Mouse (Mus musculus) hindbrain, embryonic 10.5 days (tissue): ENCODE data around the gene Specc1. TPM values are rescaled to one million over a fixed set of nuclear protein-coding genes. Genes with fewer than 3 reads are reported as not detected.
"Not testable (repeated sequence)": the region's sequence is repeated elsewhere in the genome, so short reads cannot be mapped to it uniquely, and the experiment has no call there.

Experiments
- DNase-seq: peaks from one replicate; pipeline ENCODE4 v3.0.0-alpha.2; 2017; ENCODE audit warnings: low spot score
- H3K27ac ChIP-seq: fragments of 300-500 bp; sonication (generic); 2 replicates; pipeline ENCODE4 v1.5.1; 2016; ENCODE audit warnings: mild to moderate bottlenecking, moderate library complexity
- H3K27me3 ChIP-seq: fragments of 300-500 bp; sonication (generic); 2 replicates; pipeline ENCODE4 v1.6.1; 2016; ENCODE audit warnings: mild to moderate bottlenecking; ENCODE audit not compliant: poor library complexity, insufficient read depth, severe bottlenecking
- H3K36me3 ChIP-seq: fragments of 300-500 bp; sonication (generic); 2 replicates; pipeline ENCODE4 v1.6.1; 2016; ENCODE audit warnings: mild to moderate bottlenecking, moderate library complexity
- H3K4me1 ChIP-seq: fragments of 300-500 bp; sonication (generic); replicated peaks from 2 replicates; pipeline ENCODE4 v1.6.1; 2016; ENCODE audit warnings: mild to moderate bottlenecking
- H3K4me3 ChIP-seq: fragments of 300-500 bp; sonication (generic); 2 replicates; pipeline ENCODE4 v1.5.1; 2016; ENCODE audit warnings: mild to moderate bottlenecking, moderate library complexity
- H3K9me3 ChIP-seq: fragments of 300-500 bp; sonication (generic); 2 replicates; pipeline ENCODE4 v1.6.1; 2016; ENCODE audit warnings: mild to moderate bottlenecking, moderate library complexity
- WGBS: fragments of 180-500 bp; shearing (Covaris S2); methylation state at CpG from one replicate; pipeline ENCODE4 v1.1.7; 2016; 5-methylcytosine and 5-hydroxymethylcytosine counted together
- polyA plus RNA-seq: library from polyadenylated mRNA; unstranded; fragments of >200 nt; fragmentation: Nextera tagmentation; extraction: Ambion mirVana; gene quantifications from 2 replicates; pipeline ENCODE4 v1.2.1, GENCODE M21; 2016

Specc1 gene
- polyA plus RNA-seq, 1 experiment from 2014 or later = 14.5 TPM

GRCm38 (mm10) chr11:61950632-61951031, 5.9 kb upstream of the Specc1 start:
- no peaks in the 10 kb centered on the region for H3K9me3 ChIP-seq
- WGBS = 20% methylated on average over 10 of the region's 10 CpGs
- no peaks in the 10 kb centered on the region; the same call in 1 of the 2 replicates for H3K27me3 ChIP-seq
- no peak overlapping the region for H3K27ac ChIP-seq
- H3K4me1 ChIP-seq = no peaks in the 10 kb centered on the region
- DNase-seq = peak; percentile 79
- H3K36me3 ChIP-seq = no peaks in the 10 kb centered on the region
- H3K4me3 ChIP-seq = no peak overlapping the region

DNA sequence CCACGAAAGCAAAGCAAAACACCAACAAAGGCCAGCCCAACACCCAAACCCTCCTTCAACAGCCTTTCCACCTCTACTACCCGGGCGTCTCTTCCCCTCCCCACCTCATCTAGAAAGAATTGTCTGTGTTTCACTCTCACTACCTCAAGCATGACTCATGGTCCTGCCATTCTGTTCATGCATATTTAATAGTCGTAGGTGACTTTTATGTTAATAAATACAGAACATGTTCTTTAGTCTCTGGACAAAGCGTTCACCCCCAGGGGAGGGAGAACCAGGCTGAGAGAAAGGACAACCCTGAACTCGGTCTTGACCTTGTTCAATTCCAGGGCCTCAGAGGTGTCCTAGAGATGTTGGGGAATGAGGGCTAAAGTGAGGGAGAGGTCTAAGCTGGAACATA, 1.4 kb upstream of the Specc1 start:
- Histone ChIP-seq H3K27ac (no peak overlapping the region), H3K4me1 (peaks cover 10% of the 10 kb centered on the region)
- whole genome bisulfite sequencing = 79% methylated on average over 6 of the region's 6 CpGs

GRCm38 (mm10) chr11:61955951-61956350, 612 bp upstream of the Specc1 start:
- Histone ChIP-seq H3K36me3 (no peaks in the 10 kb centered on the region), H3K27ac (no peak overlapping the region), H3K27me3 (peaks cover 32% of the 10 kb centered on the region), H3K4me3 (peak overlapping the region; percentile 87; the same call in 1 of the 2 replicates), H3K9me3 (no peaks in the 10 kb centered on the region), H3K4me1 (peaks cover 10% of the 10 kb centered on the region)
- no peak for DNase-seq
- 79% methylated on average over 6 of the region's 6 CpGs for WGBS

More for the DNA sequence above, 1.4 kb upstream of the Specc1 start:
- no peaks in the 10 kb centered on the region for H3K36me3 ChIP-seq
- no peaks in the 10 kb centered on the region for H3K9me3 ChIP-seq
- H3K4me3 ChIP-seq = no peak overlapping the region
- peaks cover 31% of the 10 kb centered on the region for H3K27me3 ChIP-seq
- no peak for DNase-seq

GRCm38 (mm10) chr11:61957296-61957813, 792 bp downstream of the Specc1 start:
- no peaks in the 10 kb centered on the region for H3K36me3 ChIP-seq
- H3K4me3 ChIP-seq = peak overlapping the region; percentile 87
- H3K27ac ChIP-seq = 0 out of 2 replicates have a peak overlapping the region, but pooled peaks have one; percentile 42
- 5% methylated on average over 25 of the region's 25 CpGs for WGBS
- peak; percentile 18 for DNase-seq
- peaks cover 32% of the 10 kb centered on the region for H3K27me3 ChIP-seq
- peaks cover 10% of the 10 kb centered on the region for H3K4me1 ChIP-seq
- H3K9me3 ChIP-seq = no peaks in the 10 kb centered on the region

GRCm38 (mm10) chr11:61958706-61959105, 2.1 kb downstream of the Specc1 start:
- H3K27me3 ChIP-seq = peaks cover 32% of the 10 kb centered on the region
- 57% methylated on average over 6 of the region's 6 CpGs for WGBS

DNA sequence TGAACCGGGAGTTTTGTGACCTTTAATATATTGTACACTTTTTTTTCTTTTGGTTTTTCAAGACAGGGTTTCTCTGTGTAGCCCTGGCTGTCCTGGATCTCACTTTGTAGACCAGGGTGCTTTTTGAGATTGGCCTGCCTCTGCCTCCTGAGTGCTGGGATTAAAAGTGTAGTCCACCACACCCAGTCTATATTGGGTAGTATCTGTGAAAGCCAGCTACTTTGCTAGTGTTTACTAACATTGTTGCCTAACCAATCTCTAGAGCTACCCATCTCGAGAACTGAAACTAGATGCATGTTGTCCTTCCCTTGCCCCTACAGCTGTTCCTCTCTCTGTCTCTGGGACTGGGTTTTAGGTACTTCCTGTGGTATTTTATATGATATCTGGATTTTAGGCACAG, 3.5 kb downstream of the Specc1 start:
- Histone ChIP-seq H3K9me3 (no peaks in the 10 kb centered on the region), H3K27ac (no peak overlapping the region), H3K4me1 (peaks cover 10% of the 10 kb centered on the region), H3K27me3 (peaks cover 32% of the 10 kb centered on the region), H3K36me3 (no peaks in the 10 kb centered on the region), H3K4me3 (no peak overlapping the region)
- DNase-seq = no peak
- WGBS = 81% methylated on average over 2 of the region's 2 CpGs

More at GRCm38 (mm10) chr11:61958706-61959105, 2.1 kb downstream of the Specc1 start:
- DNase-seq, H3K27ac ChIP-seq, H3K4me3 ChIP-seq, H3K9me3 ChIP-seq, H3K36me3 ChIP-seq: not testable (repeated sequence)
- peaks cover 10% of the 10 kb centered on the region for H3K4me1 ChIP-seq

DNA sequence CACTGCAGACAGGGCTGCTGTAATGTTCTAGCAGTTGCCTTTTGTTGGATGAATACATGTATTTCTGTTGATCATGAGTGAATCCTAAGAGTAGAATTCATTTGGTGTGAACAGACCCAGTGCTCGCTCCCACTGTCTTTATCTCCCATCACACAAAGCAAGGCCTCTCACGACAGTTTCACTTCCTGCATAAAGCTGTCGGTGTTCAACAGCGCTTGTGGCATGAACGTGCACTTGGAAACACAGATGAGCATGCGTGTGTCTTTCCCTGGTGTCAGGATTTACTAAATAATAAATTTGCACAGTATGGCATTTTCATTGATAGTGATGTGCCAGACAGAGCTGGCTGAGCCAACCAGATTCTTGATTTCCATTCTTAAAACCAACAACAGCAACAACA, 6.1 kb downstream of the Specc1 start:
- WGBS = 89% methylated on average over 6 of the region's 6 CpGs
- no peaks in the 10 kb centered on the region for H3K4me1 ChIP-seq
- no peaks in the 10 kb centered on the region for H3K36me3 ChIP-seq
- no peak for DNase-seq
- no peak overlapping the region for H3K4me3 ChIP-seq
- H3K27me3 ChIP-seq = peaks cover 23% of the 10 kb centered on the region
- no peaks in the 10 kb centered on the region for H3K9me3 ChIP-seq
- H3K27ac ChIP-seq = no peak overlapping the region

DNA sequence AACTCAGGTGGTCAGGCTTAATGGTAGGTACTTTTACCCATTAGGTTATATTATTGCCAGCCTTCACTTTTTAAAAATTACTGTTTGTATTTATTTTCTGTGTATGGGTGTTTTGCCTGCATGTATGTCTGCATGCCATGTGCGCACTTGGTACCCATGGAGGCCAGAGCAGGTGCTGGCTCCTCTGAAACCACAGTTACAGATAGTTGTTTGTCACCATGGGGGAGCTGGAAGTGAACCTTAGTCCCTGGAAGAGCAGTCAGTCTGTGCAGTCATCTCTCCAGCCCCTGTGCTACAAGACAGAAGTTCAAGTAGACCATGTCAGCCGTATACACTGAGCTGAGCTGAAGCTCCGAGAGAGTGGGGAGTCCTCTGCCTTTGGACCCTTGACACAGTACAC, 6.6 kb downstream of the Specc1 start:
- Histone ChIP-seq H3K27me3 (peaks cover 18% of the 10 kb centered on the region), H3K36me3 (no peaks in the 10 kb centered on the region), H3K9me3 (no peaks in the 10 kb centered on the region), H3K4me1 (no peaks in the 10 kb centered on the region), H3K4me3 (no peak overlapping the region), H3K27ac (no peak overlapping the region)
- no peak for DNase-seq
- 81% methylated on average over 3 of the region's 3 CpGs for WGBS

DNA sequence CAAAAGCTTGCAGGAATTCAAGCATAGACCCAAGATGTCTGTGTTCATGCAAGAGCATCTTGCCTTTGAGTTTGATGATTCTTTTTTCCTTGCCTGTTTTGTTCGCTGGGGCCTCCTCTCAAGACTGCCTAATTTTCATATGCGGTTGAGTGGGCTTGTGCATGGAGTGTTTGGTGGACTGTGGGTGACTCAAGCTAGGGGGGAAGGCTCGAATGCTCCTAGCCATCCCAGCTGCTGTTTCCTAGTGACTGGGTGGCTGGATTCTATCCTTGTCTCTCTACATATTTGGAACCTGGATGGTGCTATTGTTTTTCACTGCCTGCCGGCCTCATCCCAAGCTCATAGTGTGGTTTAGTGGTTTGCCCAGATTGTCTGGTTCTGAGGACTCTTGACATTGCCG, 8.0 kb downstream of the Specc1 start:
- no peaks in the 10 kb centered on the region for H3K4me1 ChIP-seq
- no peak for DNase-seq
- WGBS = 84% methylated on average over 5 of the region's 5 CpGs
- H3K27ac ChIP-seq = no peak overlapping the region
- 0 out of 2 replicates have a peak, but pooled peaks cover 6% of the 10 kb centered on the region for H3K27me3 ChIP-seq
- no peaks in the 10 kb centered on the region for H3K36me3 ChIP-seq
- H3K4me3 ChIP-seq = no peak overlapping the region
- H3K9me3 ChIP-seq = no peaks in the 10 kb centered on the region

DNA sequence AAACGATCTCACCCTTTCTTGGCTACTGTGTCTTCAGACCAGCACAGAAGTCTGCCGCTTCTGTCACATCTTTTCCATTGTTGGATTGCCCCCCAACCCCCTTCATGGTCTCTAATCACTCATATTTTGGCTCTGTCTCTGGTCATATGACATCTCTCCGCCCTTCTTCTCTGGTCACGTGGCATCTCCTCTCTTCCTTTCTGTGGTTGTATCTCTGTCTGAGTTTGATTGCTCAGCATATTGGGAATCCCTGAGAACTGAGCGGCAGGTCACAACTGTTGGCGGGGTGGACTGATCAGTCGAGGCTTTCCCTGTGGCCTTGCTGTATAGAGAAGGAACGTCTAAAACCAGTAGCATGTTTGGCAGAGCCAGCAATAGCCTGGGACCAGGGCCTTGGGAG, 10.5 kb downstream of the Specc1 start:
- H3K4me3 ChIP-seq = no peak overlapping the region
- 87% methylated on average over 8 of the region's 8 CpGs for WGBS
- no peaks in the 10 kb centered on the region for H3K4me1 ChIP-seq
- no peaks in the 10 kb centered on the region for H3K27me3 ChIP-seq
- H3K36me3 ChIP-seq = no peaks in the 10 kb centered on the region
- no peak for DNase-seq
- H3K9me3 ChIP-seq = no peaks in the 10 kb centered on the region
- H3K27ac ChIP-seq = no peak overlapping the region

- no peaks in the 10 kb centered on the region for H3K36me3 ChIP-seq
- no peak overlapping the region for H3K4me3 ChIP-seq
- H3K27me3 ChIP-seq = no peaks in the 10 kb centered on the region
- WGBS = 97% methylated on average over 2 of the region's 2 CpGs
- no peak for DNase-seq
- H3K9me3 ChIP-seq = no peaks in the 10 kb centered on the region
- no peak overlapping the region for H3K27ac ChIP-seq
- 0 out of 2 replicates have a peak, but pooled peaks cover 2% of the 10 kb centered on the region for H3K4me1 ChIP-seq
Observed at GRCm38 (mm10) chr11:61968875-61969274, 12.3 kb downstream of the Specc1 start.

- H3K4me3 ChIP-seq = no peak overlapping the region
- no peak overlapping the region for H3K27ac ChIP-seq
- WGBS = 81% methylated on average over 5 of the region's 5 CpGs
- H3K27me3 ChIP-seq = no peaks in the 10 kb centered on the region
- no peak for DNase-seq
- H3K4me1 ChIP-seq = peaks cover 7% of the 10 kb centered on the region; the same call in 1 of the 2 replicates
- no peaks in the 10 kb centered on the region for H3K36me3 ChIP-seq
- H3K9me3 ChIP-seq = no peaks in the 10 kb centered on the region
Observed at GRCm38 (mm10) chr11:61970901-61971300, 14.3 kb downstream of the Specc1 start.

- H3K27me3 ChIP-seq = no peaks in the 10 kb centered on the region
- 64% methylated on average over 7 of the region's 7 CpGs for WGBS
- no peaks in the 10 kb centered on the region for H3K9me3 ChIP-seq
- no peak overlapping the region for H3K27ac ChIP-seq
- H3K4me3 ChIP-seq = no peak overlapping the region
- H3K4me1 ChIP-seq = peaks cover 7% of the 10 kb centered on the region; the same call in 1 of the 2 replicates
- no peak for DNase-seq
- H3K36me3 ChIP-seq = no peaks in the 10 kb centered on the region
Observed at GRCm38 (mm10) chr11:61971441-61972221, 15.1 kb downstream of the Specc1 start.
